Mouse (Mus musculus) liver, adult 2 months (tissue): ENCODE results near the gene Ocln. TPM values are rescaled to one million over a fixed set of nuclear protein-coding genes. Genes with fewer than 3 reads are reported as not detected.

Source experiments
- DNase-seq: peaks from one replicate; pipeline ENCODE4 v3.0.0-alpha.2; 2011; ENCODE audit warnings: low read depth, low spot score; ENCODE audit errors: extremely low read depth
- H3K27ac ChIP-seq: fragments of 200-500 bp; replicated peaks from 2 replicates; pipeline ENCODE4 v1.5.1; 2012; ENCODE audit warnings: low read depth, mild to moderate bottlenecking, control low read depth, inconsistent platforms, low read length; ENCODE audit not compliant: insufficient read depth
- H3K27me3 ChIP-seq: fragments of 200-500 bp; 2 replicates; pipeline ENCODE4 v1.6.1; 2012; ENCODE audit warnings: mild to moderate bottlenecking, moderate library complexity, low read length, inconsistent platforms; ENCODE audit not compliant: control insufficient read depth, insufficient read depth
- H3K36me3 ChIP-seq: fragments of 200-500 bp; 2 replicates; pipeline ENCODE4 v1.6.1; 2012; ENCODE audit warnings: low read length, inconsistent platforms; ENCODE audit not compliant: control insufficient read depth, insufficient read depth
- H3K4me1 ChIP-seq: fragments of 200-500 bp; 2 replicates; pipeline ENCODE4 v1.6.1; 2011; ENCODE audit warnings: low read length; ENCODE audit not compliant: control insufficient read depth, insufficient read depth
- H3K4me3 ChIP-seq: fragments of 200-500 bp; 2 replicates; pipeline ENCODE4 v1.5.1; 2011; ENCODE audit warnings: low read depth, mild to moderate bottlenecking, control low read depth, low read length, moderate library complexity; ENCODE audit not compliant: insufficient read depth
- H3K79me2 ChIP-seq: fragments of 200-500 bp; 2 replicates; pipeline ENCODE4 v1.6.1; 2012; ENCODE audit warnings: inconsistent platforms, mild to moderate bottlenecking, low read length, moderate library complexity; ENCODE audit not compliant: control insufficient read depth, insufficient read depth
- H3K9ac ChIP-seq: fragments of 200-500 bp; 2 replicates; pipeline ENCODE4 v1.6.1; 2012; ENCODE audit warnings: low read depth, mild to moderate bottlenecking, control low read depth, inconsistent platforms, low read length
- CTCF ChIP-seq: fragments of 200-500 bp; IDR thresholded peaks from 2 replicates; pipeline ENCODE4 v1.5.1; 2011; ENCODE audit warnings: low read depth, low read length, control low read depth
- POLR2A ChIP-seq: fragments of 200-500 bp; IDR thresholded peaks from 2 replicates; pipeline ENCODE4 v1.6.1; 2011; ENCODE audit warnings: low read length, control low read depth; ENCODE audit not compliant: insufficient read depth; ENCODE audit errors: extremely low read depth
- WGBS: fragments of 180-500 bp; shearing (Covaris S2); methylation state at CpG from one replicate; pipeline ENCODE4 v1.1.7; 2018; 5-methylcytosine and 5-hydroxymethylcytosine counted together
- polyA plus RNA-seq: library from polyadenylated mRNA; depleted of rRNA; stranded (reverse); fragments of >200 nt; gene quantifications from 2 replicates; pipeline ENCODE4 v1.2.3, GENCODE M21; 2012
- total RNA-seq: library from RNA; depleted of rRNA; stranded (reverse); fragments of >200 nt; gene quantifications from 2 replicates; pipeline ENCODE4 v1.2.3, GENCODE M21; 2014

Ocln gene
- total and polyA plus RNA-seq, 2 experiments, result 6.1 to 51.9 TPM

GRCm38 (mm10) chr13:100493313-100493712, 59.2 kb downstream of the Ocln start:
- WGBS, result 29% methylated on average over 8 of the region's 8 CpGs
- no peak for TF ChIP-seq POLR2A
- no peak for TF ChIP-seq CTCF
- Histone ChIP-seq H3K4me1 (peaks cover 2% of the 10 kb centered on the region; the same call in 1 of the 2 replicates), H3K27ac (peak overlapping the region; percentile 21), H3K9ac (no peak overlapping the region), H3K36me3 (peaks cover 2% of the 10 kb centered on the region), H3K4me3 (no peak overlapping the region), H3K27me3 (no peaks in the 10 kb centered on the region), H3K79me2 (no peaks in the 10 kb centered on the region)
- peak; percentile 84 for DNase-seq

- TF ChIP-seq CTCF (peak; percentile 94), POLR2A (no peak)
- Histone ChIP-seq H3K79me2 (no peaks in the 10 kb centered on the region), H3K27ac (peak within 1 kb of the TSS; percentile 71), H3K36me3 (peaks cover 6% of the 10 kb centered on the region), H3K4me3 (peak within 1 kb of the TSS; percentile 68), H3K4me1 (peaks cover 2% of the 10 kb centered on the region; the same call in 1 of the 2 replicates), H3K9ac (peak within 1 kb of the TSS; percentile 74), H3K27me3 (no peaks in the 10 kb centered on the region)
- DNase-seq, result peak; percentile 73
- 1% methylated on average over 50 of the region's 51 CpGs for WGBS
These were observed 60.3 kb downstream of the Ocln start, which contains the start of gene Gtf2h2 for GRCm38 (mm10) chr13:100492061-100492787. TSS of gene Gtf2h2 (minus strand) at chr13:100492579.

DNA sequence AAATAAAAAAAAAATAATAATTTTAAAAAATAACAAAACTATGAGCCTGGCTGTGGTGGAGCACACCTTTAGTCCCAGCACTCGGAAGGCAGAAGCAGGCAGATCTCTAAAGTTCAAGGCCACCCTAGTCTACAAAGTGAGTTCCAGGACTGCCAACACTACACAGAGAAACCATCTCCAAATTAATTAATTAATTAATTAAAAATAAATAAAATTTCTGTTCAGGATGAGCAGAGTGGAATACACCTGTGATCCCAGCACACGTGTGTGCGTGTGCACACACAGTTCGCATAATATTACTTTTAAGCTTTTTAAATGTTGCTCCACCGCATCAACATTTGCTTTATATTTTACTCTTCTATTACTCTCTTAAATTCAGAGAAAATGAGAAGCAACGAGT, 60.9 kb downstream of the Ocln start:
- Histone ChIP-seq H3K36me3 (peaks cover 12% of the 10 kb centered on the region), H3K4me3 (peak overlapping the region; percentile 68), H3K27me3 (no peaks in the 10 kb centered on the region), H3K79me2 (no peaks in the 10 kb centered on the region), H3K27ac (no peak overlapping the region), H3K9ac (no peak overlapping the region; the same call in 1 of the 2 replicates), H3K4me1 (peaks cover 2% of the 10 kb centered on the region; the same call in 1 of the 2 replicates)
- WGBS, result 8% methylated on average over 6 of the region's 6 CpGs
- TF ChIP-seq POLR2A, result no peak
- no peak for TF ChIP-seq CTCF
- no peak for DNase-seq

DNA sequence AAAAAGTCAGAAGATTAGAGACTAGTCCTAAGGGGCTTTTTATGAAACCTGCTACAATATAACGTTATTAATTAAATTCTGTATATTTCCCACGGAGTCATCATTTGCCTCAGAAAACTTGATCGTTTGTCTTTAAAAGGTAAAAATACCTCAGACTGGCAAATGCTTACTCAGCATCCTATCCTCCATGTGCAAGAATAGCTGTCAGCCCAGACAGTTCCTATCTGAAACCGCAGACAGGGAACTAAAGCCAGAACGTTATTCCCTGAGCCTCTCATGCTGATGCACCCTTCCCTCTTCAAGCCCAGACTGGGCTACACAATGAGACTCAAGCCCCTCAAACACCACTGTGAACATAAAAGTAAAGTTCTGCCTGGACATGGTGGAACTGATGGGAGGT, 62.1 kb downstream of the Ocln start:
- no peak overlapping the region for H3K9ac ChIP-seq
- no peaks in the 10 kb centered on the region for H3K79me2 ChIP-seq
- H3K36me3 ChIP-seq, result peaks cover 14% of the 10 kb centered on the region
- peaks cover 2% of the 10 kb centered on the region; the same call in 1 of the 2 replicates for H3K4me1 ChIP-seq
- peak; percentile 7 for DNase-seq
- no peak overlapping the region for H3K4me3 ChIP-seq
- TF ChIP-seq CTCF, result no peak
- no peak for TF ChIP-seq POLR2A
- no peak overlapping the region for H3K27ac ChIP-seq
- H3K27me3 ChIP-seq, result no peaks in the 10 kb centered on the region
- 82% methylated on average over 5 of the region's 5 CpGs for WGBS

- Histone ChIP-seq H3K9ac (no peak overlapping the region), H3K79me2 (no peaks in the 10 kb centered on the region), H3K4me1 (no peaks in the 10 kb centered on the region), H3K4me3 (no peak overlapping the region), H3K27me3 (no peaks in the 10 kb centered on the region), H3K36me3 (peaks cover 32% of the 10 kb centered on the region), H3K27ac (no peak overlapping the region)
- TF ChIP-seq POLR2A, result no peak
- TF ChIP-seq CTCF, result no peak
- 95% methylated on average over 7 of the region's 7 CpGs for WGBS
- no peak for DNase-seq
These were observed 68.9 kb downstream of the Ocln start for GRCm38 (mm10) chr13:100483610-100484009.
